Mouse (Mus musculus): ENCODE measurements at regions not wholly inside any gene's neighbourhood (a gene's known extent, or its start where the extent isn't known, plus 50 kb on each side); places are given as distances from the start of the nearest gene placed in this dataset.

DNA sequence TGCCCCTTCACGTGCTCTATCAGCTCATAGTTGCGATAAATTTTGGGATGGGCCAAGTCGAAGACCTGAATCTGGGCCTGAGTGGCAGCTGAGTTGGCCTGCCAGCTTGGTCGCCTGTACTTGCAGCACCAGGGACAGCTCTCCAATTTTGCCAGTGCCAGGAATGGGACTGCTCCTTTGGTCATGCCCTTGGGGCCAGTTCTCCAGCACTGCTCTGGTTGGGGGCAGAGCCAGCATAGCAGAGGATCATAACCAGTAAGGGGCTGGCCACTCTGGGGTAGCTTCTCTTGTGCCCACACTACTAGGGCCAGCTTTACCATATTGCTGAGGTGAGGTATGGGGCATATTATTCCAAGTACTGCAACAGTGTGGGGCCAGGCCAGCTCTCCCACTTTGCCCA is 397.0 kb upstream of the Cadm2 start:
- in situ Hi-C loops (cut with MboI, MseI) = no loop called here

GRCm38 (mm10) chr16:67989671-67990070 is 369.0 kb upstream of the Cadm2 start:
- in situ Hi-C loops (cut with MboI, MseI) = no loop called here

DNA sequence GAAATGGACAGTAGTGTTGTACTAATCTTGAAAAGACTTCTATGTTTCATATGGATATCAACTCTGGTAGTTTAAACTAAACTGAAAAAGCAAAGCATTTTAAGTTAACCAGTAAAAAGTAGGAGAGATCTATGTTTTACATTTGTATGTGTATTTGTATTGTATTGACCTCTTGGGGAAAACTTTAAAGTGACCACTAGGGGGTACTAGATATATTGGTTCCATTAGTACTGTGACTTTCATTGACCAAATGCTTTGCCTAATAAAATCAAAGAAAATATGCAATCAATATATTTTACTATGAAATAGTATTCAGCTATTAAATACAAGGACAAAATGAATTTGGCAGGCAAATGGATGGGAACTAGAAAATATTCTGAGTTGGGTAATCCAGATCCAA is 355.9 kb upstream of the Cadm2 start:
- in situ Hi-C loops (cut with MboI, MseI) = no loop called here

GRCm38 (mm10) chr16:67968311-67969145 is 347.8 kb upstream of the Cadm2 start:
- in situ Hi-C loops (cut with MboI, MseI) = no loop called here

GRCm38 (mm10) chr16:67949112-67949511 is 328.4 kb upstream of the Cadm2 start:
- in situ Hi-C loops (cut with MboI, MseI) = no loop called here

GRCm38 (mm10) chr16:67944406-67944805 is 323.7 kb upstream of the Cadm2 start:
- in situ Hi-C loops (cut with MboI, MseI) = no loop called here

DNA sequence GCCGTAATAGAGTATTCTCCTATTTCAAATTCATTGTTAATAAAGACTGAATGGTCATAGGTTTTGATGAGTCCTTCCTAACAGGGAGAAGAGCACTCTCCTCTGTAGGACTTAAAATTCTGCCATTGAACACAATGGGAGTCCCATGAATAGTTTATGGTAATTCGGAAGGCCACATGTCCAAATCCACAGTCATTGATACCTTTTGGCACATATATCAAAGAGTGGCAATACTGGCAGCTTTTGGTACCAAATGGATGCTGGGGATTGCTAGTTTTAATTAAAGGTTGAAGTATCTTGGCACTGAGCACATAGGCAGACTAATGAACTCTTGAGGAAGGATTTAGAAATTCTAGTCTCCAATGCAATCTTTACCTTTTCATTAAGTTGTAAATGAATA is 298.5 kb upstream of the Cadm2 start:
- in situ Hi-C loops (cut with MboI, MseI) = no loop called here

DNA sequence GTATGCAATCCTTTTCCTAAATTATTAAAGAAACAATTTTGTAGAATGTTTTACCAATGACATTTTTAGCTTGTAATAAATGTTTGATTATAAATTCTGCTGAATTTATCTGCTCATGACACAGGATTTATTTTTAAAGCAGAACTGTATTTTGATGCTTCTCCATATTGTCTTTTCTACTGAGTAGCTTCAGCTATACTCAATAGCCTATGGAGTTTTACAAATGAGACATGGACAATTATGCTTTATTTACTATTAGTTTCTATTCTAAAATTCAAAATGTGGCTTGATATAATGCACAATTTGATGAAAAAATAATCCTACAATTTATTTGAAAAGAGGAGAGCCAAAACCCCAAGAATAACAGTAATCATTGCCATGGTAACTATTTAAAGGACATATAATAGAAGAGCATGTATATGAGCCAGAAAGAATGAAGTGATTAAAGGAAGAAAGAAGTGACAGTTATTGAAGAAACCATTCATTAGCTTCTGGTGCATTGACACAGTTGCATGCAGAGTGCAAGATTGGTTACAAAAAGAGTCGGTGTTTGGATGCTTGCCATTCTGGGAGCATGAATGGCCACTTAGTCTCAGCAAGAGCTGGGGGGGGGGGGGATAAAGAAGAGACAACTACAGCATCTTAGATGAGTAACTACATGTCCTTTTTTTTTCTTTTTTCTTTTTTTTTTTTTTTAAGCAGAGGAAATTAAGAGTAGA is 250.8 kb upstream of the Cadm2 start:
- in situ Hi-C loops (cut with MboI, MseI) = no loop called here

GRCm38 (mm10) chr16:67850201-67850600 is 229.5 kb upstream of the Cadm2 start:
- in situ Hi-C loops (cut with MboI, MseI) = no loop called here

DNA sequence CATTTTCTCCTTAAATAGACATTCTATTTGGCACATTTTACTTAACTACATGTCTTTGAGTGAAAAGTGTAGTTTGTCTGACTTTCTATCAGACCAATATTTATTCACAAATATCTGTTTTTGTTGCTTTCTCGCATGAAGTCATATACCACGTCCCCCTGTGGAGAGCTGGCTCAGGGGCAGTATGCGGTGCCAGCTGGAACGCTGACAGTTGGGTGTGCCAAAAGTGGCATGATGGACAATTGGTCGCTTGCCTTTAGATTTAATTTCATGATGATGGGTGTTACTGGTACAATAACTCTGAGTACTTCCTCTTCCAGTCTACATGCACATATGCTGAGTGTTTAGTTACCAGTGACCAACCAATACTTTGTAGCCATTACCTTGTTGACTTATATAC is 223.8 kb upstream of the Cadm2 start:
- in situ Hi-C loops (cut with MboI, MseI) = no loop called here

DNA sequence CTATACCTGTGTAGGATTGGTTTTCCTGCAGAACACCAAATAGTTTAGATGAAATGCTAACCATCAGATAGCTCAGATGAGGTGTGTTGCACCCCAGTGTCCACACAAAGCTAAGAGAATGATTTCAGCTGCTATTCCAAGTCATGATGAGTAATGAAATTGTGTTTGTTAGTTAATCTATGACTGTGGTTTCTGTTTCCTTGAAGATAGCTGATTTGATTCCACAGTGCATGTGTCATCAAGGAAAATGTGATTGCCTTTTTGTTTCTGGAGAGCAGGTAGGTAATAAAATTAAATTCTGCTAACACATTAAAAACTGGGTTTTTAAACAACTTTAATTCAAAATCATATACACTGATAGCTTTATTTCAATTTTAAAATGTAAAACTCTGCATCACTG is 176.5 kb upstream of the Cadm2 start:
- in situ Hi-C loops (cut with MboI, MseI) = no loop called here

- in situ Hi-C loops (cut with MboI, MseI) = loop anchor here (10.0 kb wide), 1 partner anchor 531 kb away; no protein-coding TSS in a partner anchor
These were observed 155.4 kb upstream of the Cadm2 start for GRCm38 (mm10) chr16:67776091-67776490.

GRCm38 (mm10) chr16:67769114-67769513 is 148.4 kb upstream of the Cadm2 start:
- in situ Hi-C loops (cut with MboI, MseI) = no loop called here

DNA sequence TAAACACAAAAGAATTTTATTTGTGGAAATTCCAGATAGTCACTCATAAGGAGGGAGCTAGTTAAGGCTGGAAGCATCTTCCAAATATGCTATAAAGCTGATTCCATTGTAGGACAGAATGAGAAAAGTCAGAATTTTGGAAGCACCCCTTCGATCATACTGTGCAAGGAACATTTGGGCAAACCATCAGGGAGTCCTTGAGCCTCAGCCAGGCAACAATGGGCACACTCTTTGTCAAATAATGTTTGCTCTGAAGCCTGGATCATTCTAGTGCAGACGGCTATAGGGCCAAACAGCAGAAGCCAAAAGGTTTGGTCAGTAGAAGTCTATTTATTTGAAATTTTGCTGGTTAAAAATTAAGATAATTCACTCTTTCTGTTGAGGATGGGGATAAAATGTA is 114.7 kb upstream of the Cadm2 start:
- in situ Hi-C loops (cut with MboI, MseI) = no loop called here

GRCm38 (mm10) chr16:67698619-67699018 is 77.9 kb upstream of the Cadm2 start:
- in situ Hi-C loops (cut with MboI, MseI) = no loop called here
